ENCODE assay signal across 10 mouse cellular contexts in the genomic region with DNA sequence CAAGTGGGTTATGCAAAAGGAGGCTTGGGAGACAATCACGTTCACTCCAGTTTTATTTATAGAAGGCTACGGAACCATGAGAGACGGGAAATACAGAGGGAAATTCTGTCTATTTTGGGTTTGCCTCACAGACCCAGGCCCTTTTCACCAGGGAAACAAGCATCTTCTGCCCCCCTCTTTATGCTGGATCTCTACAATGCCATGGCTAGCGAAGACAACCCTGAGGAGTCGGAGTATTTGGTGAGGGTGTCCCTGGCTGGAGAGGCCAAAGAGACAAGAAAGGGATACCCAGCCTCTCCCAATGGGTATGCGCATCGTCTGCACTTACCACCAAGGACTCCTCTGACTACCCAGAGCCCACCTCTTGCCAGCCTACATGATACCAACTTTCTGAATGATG. TPM values are rescaled to one million over a fixed set of nuclear protein-coding genes. Genes with fewer than 3 reads are reported as not detected.
DNase-seq lines count a peak whose midpoint lies in the region; ATAC-seq and TF ChIP-seq lines count a peak whose summit lies in the region.
"Had no signal": no experiment of that assay in that cellular context is flagged by ENCODE, and none has a peak within 500 bp of the region (broad histone marks: within the 10 kb centered on the region; RNA-seq: fewer than 3 reads in every experiment).

No protein-coding gene starts in this region.

- no peak for TF ChIP-seq POLR2A in lung, adult 2 months (IDR thresholded peaks at IDR 0.05; ENCODE audit: borderline replicate concordance, extremely low read depth, low read depth, low read length)

- H3K4me2 ChIP-seq in intestine, embryonic 14.5 days (ENCODE audit: low read length) = peak overlapping the region; percentile 53
- no peak overlapping the region for H3K4me2 ChIP-seq in neural tube, embryonic 14.5 days (ENCODE audit: low read depth, low read length)

- no peak for ATAC-seq in intestine, embryonic 14.5 days (replicated peaks; ENCODE audit: low FRiP score, low TSS enrichment, low read depth)
- ATAC-seq in neural tube, embryonic 14.5 days (ENCODE audit: low read depth) = no peak

- no peaks in the 10 kb centered on the region for H3K36me3 ChIP-seq in intestine, embryonic 14.5 days (ENCODE audit: control insufficient read depth, insufficient read depth, low read length)
- H3K36me3 ChIP-seq in neural tube, embryonic 14.5 days (ENCODE audit: control insufficient read depth, insufficient read depth, low read length) = no peaks in the 10 kb centered on the region

- H3K27ac ChIP-seq in intestine, embryonic 14.5 days (ENCODE audit: low read depth) = peak overlapping the region; percentile 34
- no peak overlapping the region for H3K27ac ChIP-seq in neural tube, embryonic 14.5 days (ENCODE audit: low read depth, low read length)

- no peaks in the 10 kb centered on the region for H3K4me1 ChIP-seq in lung, adult 2 months (ENCODE audit: control insufficient read depth, insufficient read depth, low read length)
- peaks cover 12% of the 10 kb centered on the region for H3K4me1 ChIP-seq in intestine, embryonic 14.5 days (replicated peaks; ENCODE audit: control insufficient read depth, insufficient read depth, low read length)
- no peaks in the 10 kb centered on the region for H3K4me1 ChIP-seq in neural tube, embryonic 14.5 days (ENCODE audit: control insufficient read depth, insufficient read depth, low read length)

- H3K27me3 ChIP-seq in intestine, embryonic 14.5 days (replicated peaks; ENCODE audit: control insufficient read depth, insufficient read depth, low read length) = no peaks in the 10 kb centered on the region
- H3K27me3 ChIP-seq in neural tube, embryonic 14.5 days (ENCODE audit: control insufficient read depth, insufficient read depth, low read length) = no peaks in the 10 kb centered on the region

- H3K9me3 ChIP-seq in intestine, embryonic 14.5 days (ENCODE audit: control insufficient read depth, low read length) = no peaks in the 10 kb centered on the region
- H3K9me3 ChIP-seq in neural tube, embryonic 14.5 days (ENCODE audit: control insufficient read depth, low read length) = no peaks in the 10 kb centered on the region

- WGBS in lung, adult 2 months = 29% methylated on average over 7 of the region's 7 CpGs
- 20% methylated on average over 7 of the region's 7 CpGs for WGBS in intestine, embryonic 14.5 days
- WGBS in neural tube, embryonic 14.5 days = 64% methylated on average over 7 of the region's 7 CpGs

- H3K4me3 ChIP-seq in lung, adult 2 months (replicated peaks; ENCODE audit: extremely low read depth, low read depth, low read length) = peak overlapping the region; percentile 73
- peak overlapping the region; percentile 53 for H3K4me3 ChIP-seq in intestine, embryonic 14.5 days (ENCODE audit: low read depth, low read length)
- H3K4me3 ChIP-seq in neural tube, embryonic 14.5 days (ENCODE audit: low read depth, low read length) = peak overlapping the region; percentile 3; the same call in 1 of the 2 replicates
- H3K4me3 ChIP-seq: myocyte had no signal

- peak overlapping the region; percentile 65 for H3K9ac ChIP-seq in intestine, embryonic 14.5 days (ENCODE audit: low read length)
- H3K9ac ChIP-seq in neural tube, embryonic 14.5 days (replicated peaks; ENCODE audit: low read depth, low read length) = no peak overlapping the region

- no peak for TF ChIP-seq CTCF in lung, adult 2 months (IDR thresholded peaks at IDR 0.05; ENCODE audit: insufficient read depth, low read length)

- DNase-seq in embryo, embryonic 9.5 days (ENCODE audit: extremely low spot score) = peak; percentile 26
- DNase-seq in embryo, embryonic 10 days (ENCODE audit: low spot score) = no peak
- peak; percentile 49 for DNase-seq in lung, adult 2 months
- DNase-seq in lung, adult 18-20 months = no peak
- DNase-seq in intestine, embryonic 14.5 days (ENCODE audit: low spot score) = no peak
- DNase-seq in urinary bladder, postnatal 36 days (ENCODE audit: low spot score in 2 of 2) = no peak
- no peak for DNase-seq in ovary, adult 18-20 months (ENCODE audit: low spot score)

RNA-seq across cellular contexts. Expression of a gene that starts 1.0 kb away (rescaled TPM):
- polyA plus RNA-seq in lung, adult 2 months (2012; rRNA removed) = 7.3 and 13.3 TPM in 2 replicates
- polyA plus RNA-seq in intestine, embryonic 14.5 days (2014; fragmentation: Nextera tagmentation; extraction: Ambion mirVana) = 9.8 and 11.2 TPM in 2 replicates
- polyA plus RNA-seq in neural tube, embryonic 14.5 days (2014; fragmentation: Nextera tagmentation; extraction: Ambion mirVana) = 0.28 and 4.6 TPM in 2 replicates
- polyA plus RNA-seq: myocyte; spleen, adult 2 months had no signal

Comparison
In these comparisons a context has a peak if more than half of its experiments do, and no peak if none do; other contexts are left out.
1. DNase-seq: peak in embryo, embryonic 9.5 days (single experiment) and lung, adult 2 months (single experiment); none in embryo, embryonic 10 days (single experiment), lung, adult 18-20 months (0 of 2), intestine, embryonic 14.5 days (single experiment), urinary bladder, postnatal 36 days (0 of 2) and ovary, adult 18-20 months (single experiment).
2. H3K4me3 ChIP-seq: peak in every context shown above with its lines; median percentile 73 in lung, adult 2 months; 53 in intestine, embryonic 14.5 days; 3 in neural tube, embryonic 14.5 days.